Mouse (Mus musculus) midbrain, embryonic 10.5 days (tissue): Measurements from ENCODE around the gene Zwint. TPM values are rescaled to one million over a fixed set of nuclear protein-coding genes. Genes with fewer than 3 reads are reported as not detected.

Experiments used
- DNase-seq: peaks from one replicate; pipeline ENCODE4 v3.0.0-alpha.2; 2017; ENCODE audit warnings: low spot score
- H3K27ac ChIP-seq: fragments of 300-500 bp; sonication (generic); replicated peaks from 2 replicates; pipeline ENCODE4 v1.5.1; 2016; ENCODE audit warnings: mild to moderate bottlenecking
- H3K27me3 ChIP-seq: fragments of 300-500 bp; sonication (generic); 2 replicates; pipeline ENCODE4 v1.6.1; 2016; ENCODE audit warnings: low read depth, mild to moderate bottlenecking; ENCODE audit not compliant: poor library complexity, severe bottlenecking
- H3K36me3 ChIP-seq: fragments of 300-500 bp; sonication (generic); 2 replicates; pipeline ENCODE4 v1.6.1; 2016; ENCODE audit warnings: mild to moderate bottlenecking, moderate library complexity
- H3K4me1 ChIP-seq: fragments of 300-500 bp; sonication (generic); 2 replicates; pipeline ENCODE4 v1.6.1; 2016
- H3K4me3 ChIP-seq: fragments of 300-500 bp; sonication (generic); 2 replicates; pipeline ENCODE4 v1.5.1; 2016; ENCODE audit warnings: mild to moderate bottlenecking, moderate library complexity
- H3K9me3 ChIP-seq: fragments of 300-500 bp; sonication (generic); replicated peaks from 2 replicates; pipeline ENCODE4 v1.6.1; 2016; ENCODE audit warnings: mild to moderate bottlenecking
- WGBS: fragments of 180-500 bp; shearing (Covaris S2); methylation state at CpG from one replicate; pipeline ENCODE4 v1.1.7; 2016; 5-methylcytosine and 5-hydroxymethylcytosine counted together
- polyA plus RNA-seq: library from polyadenylated mRNA; unstranded; fragments of >200 nt; fragmentation: Nextera tagmentation; extraction: Ambion mirVana; gene quantifications from 2 replicates; pipeline ENCODE4 v1.2.1, GENCODE M21; 2016

Zwint gene
- polyA plus RNA-seq, 1 experiment from 2014 or later = 402 TPM

DNA sequence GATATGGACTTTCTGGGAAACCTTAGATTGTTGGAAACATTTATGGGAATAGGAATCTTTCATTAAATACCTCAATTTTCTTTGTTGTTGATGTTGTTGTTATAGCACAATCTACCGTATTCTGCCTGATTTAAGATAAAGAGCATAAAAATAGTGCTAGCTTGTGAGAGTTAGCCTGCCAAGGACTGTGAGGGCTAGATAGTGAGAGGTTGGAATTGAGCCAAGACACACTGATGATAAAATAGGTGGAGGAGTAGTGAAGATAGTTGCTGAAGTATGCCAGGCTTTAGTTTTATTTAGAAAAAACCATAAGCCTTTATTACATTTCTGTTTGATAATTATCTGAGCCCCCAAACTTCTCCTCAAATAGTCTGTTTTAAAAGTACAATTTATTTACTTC lies 14.4 kb downstream of the Zwint start:
- WGBS = 95% methylated on average over 1 of the region's 1 CpGs
- 0 out of 2 replicates have a peak, but pooled peaks cover under 1% of the 10 kb centered on the region for H3K9me3 ChIP-seq
- H3K27ac ChIP-seq = no peak overlapping the region
- H3K27me3 ChIP-seq = no peaks in the 10 kb centered on the region
- H3K36me3 ChIP-seq = peaks cover 62% of the 10 kb centered on the region
- no peak overlapping the region for H3K4me3 ChIP-seq
- DNase-seq = no peak
- H3K4me1 ChIP-seq = no peaks in the 10 kb centered on the region

DNA sequence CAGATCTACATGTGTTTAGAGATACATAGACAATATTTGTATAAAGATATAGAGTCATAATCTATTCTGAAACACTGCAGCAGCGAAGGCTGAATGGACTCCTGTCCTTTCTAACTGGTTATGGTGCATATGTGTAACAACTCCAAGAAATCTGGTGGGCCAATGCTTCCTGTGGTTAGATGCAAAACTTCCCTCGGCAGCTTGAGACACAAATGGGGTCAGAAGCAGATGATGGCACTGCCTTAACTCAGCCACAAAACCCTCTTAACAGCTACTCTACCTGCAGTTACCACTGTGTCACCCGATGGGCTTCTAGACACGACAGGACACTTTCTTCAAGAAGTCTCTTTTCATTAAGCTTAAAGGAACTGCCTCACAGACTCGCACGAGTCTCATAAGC lies 21.3 kb downstream of the Zwint start:
- 91% methylated on average over 6 of the region's 6 CpGs for WGBS
- no peak for DNase-seq
- peaks cover 17% of the 10 kb centered on the region for H3K36me3 ChIP-seq
- H3K27ac ChIP-seq = no peak overlapping the region
- H3K27me3 ChIP-seq = no peaks in the 10 kb centered on the region
- no peak overlapping the region for H3K4me3 ChIP-seq
- H3K4me1 ChIP-seq = no peaks in the 10 kb centered on the region
- 0 out of 2 replicates have a peak, but pooled peaks cover 5% of the 10 kb centered on the region for H3K9me3 ChIP-seq

DNA sequence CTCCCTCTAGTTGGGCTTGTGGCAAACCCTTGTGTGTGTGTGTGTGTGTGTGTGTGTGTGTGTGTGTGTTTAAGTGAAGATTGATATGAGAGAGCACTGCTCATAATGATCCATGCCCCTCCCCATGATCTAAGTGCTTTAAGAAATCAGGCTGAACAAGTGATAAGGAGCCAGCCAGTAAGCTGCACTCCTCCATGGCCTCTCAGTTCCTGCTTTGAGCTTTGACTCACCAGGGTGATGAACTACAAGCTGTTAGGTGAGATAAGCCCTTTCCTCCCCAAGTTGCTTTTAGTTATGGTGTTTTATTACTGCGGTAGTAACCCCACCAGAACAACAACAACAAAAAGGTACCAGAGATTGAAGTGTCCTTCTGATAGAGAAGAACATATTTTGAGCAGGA lies 21.9 kb downstream of the Zwint start:
- Histone ChIP-seq H3K4me3 (no peak overlapping the region), H3K9me3 (0 out of 2 replicates have a peak, but pooled peaks cover 5% of the 10 kb centered on the region), H3K27me3 (no peaks in the 10 kb centered on the region), H3K4me1 (no peaks in the 10 kb centered on the region), H3K27ac (no peak overlapping the region), H3K36me3 (peaks cover 15% of the 10 kb centered on the region)
- 89% methylated on average over 1 of the region's 1 CpGs for WGBS
- DNase-seq = no peak

DNA sequence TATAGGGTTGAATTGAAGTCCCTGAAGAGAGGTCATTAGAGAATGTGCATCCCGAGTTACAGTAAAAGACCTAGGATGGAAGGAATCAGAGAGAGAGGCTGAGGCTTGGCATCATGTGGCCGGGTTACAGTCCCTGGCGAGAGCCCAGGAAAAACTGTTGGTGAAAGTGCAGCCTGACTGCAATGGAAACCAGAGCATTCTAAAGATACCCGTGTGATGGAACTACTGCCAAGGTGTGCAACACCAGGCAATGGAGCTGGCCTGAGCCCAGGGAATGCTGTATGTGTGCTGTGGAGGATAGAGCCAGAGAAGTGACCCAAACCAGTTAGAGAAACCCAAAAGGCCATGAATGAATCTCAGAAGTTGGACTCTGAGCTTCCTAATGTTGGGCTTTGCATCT lies 24.4 kb downstream of the Zwint start:
- 91% methylated on average over 4 of the region's 4 CpGs for WGBS
- DNase-seq = no peak

DNA sequence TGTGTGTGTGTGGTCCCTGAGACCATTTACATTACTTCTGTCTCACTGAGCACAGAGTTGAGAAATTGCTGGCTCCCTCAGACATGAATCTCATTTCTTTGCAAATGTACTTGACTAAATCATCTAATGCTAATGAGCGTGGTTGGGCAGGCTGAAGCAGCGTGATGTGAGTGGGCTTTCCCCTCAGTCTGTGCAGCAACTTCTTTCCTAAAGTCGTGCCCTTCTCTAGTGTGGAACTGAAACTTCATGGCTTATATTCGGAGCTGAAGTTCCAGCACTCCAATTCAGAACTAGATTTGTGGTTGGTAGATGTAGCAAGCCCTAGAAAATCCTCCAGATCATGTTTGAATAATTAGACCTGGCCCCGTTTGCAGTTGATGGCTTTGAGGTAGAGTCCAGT lies 46.4 kb downstream of the Zwint start:
- Histone ChIP-seq H3K27me3 (no peaks in the 10 kb centered on the region), H3K9me3 (no peaks in the 10 kb centered on the region), H3K4me1 (no peaks in the 10 kb centered on the region), H3K36me3 (no peaks in the 10 kb centered on the region), H3K27ac (no peak overlapping the region), H3K4me3 (no peak overlapping the region)
- WGBS = 87% methylated on average over 5 of the region's 5 CpGs
- DNase-seq = no peak

More for the DNA sequence above, 24.4 kb downstream of the Zwint start:
- Histone ChIP-seq H3K27me3 (no peaks in the 10 kb centered on the region), H3K27ac (no peak overlapping the region), H3K4me3 (no peak overlapping the region), H3K36me3 (peaks cover 7% of the 10 kb centered on the region), H3K4me1 (no peaks in the 10 kb centered on the region), H3K9me3 (0 out of 2 replicates have a peak, but pooled peaks cover 4% of the 10 kb centered on the region)

DNA sequence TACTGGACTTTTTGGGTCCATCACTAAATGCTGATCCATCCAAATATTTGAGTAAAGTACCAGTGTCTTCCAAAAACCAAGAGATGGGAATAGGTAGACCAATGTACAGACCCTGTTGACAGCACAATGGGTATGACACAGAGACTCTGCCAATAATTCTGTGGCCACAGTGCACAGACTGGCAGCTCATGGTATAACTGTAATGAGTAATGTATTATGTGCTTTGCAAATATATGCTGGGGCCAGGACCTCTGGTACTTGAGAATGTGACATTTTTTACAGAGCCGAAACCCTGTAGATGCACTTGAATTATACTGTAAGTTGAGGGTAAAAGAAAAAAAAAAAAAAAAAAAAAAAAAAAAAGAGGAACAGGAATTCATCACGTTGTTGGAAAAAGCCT lies 59.1 kb downstream of the Zwint start:
- H3K9me3 ChIP-seq = no peaks in the 10 kb centered on the region
- no peak overlapping the region for H3K27ac ChIP-seq
- no peaks in the 10 kb centered on the region for H3K4me1 ChIP-seq
- H3K36me3 ChIP-seq = no peaks in the 10 kb centered on the region
- 76% methylated on average over 2 of the region's 2 CpGs for WGBS
- H3K4me3 ChIP-seq = no peak overlapping the region
- no peaks in the 10 kb centered on the region for H3K27me3 ChIP-seq
- no peak for DNase-seq
